20 mouse cellular contexts compared by ENCODE assay signal in genomic region chr5:90178116-90178515, GRCm38 (mm10). TPM values are rescaled to one million over a fixed set of nuclear protein-coding genes. Genes with fewer than 3 reads are reported as not detected.
DNase-seq lines count a peak whose midpoint lies in the region; ATAC-seq and TF ChIP-seq lines count a peak whose summit lies in the region.
"Had no signal": no experiment of that assay in that cellular context is flagged by ENCODE, and none has a peak within 500 bp of the region (broad histone marks: within the 10 kb centered on the region; RNA-seq: fewer than 3 reads in every experiment).

No protein-coding gene starts in this region.

- no peak overlapping the region for H3K4me3 ChIP-seq in hindbrain, postnatal 0 days (ENCODE audit: low read length)
- no peak overlapping the region for H3K4me3 ChIP-seq in hindbrain, embryonic 10.5 days
- H3K4me3 ChIP-seq in heart, adult 2 months, result peak overlapping the region; percentile 34
- H3K4me3 ChIP-seq in heart, embryonic 12.5 days, result no peak overlapping the region
- H3K4me3 ChIP-seq: embryonic facial prominence, embryonic 10.5 days; forebrain, embryonic 12.5 days; intestine, embryonic 15.5 days; lung, embryonic 15.5 days had no signal

- DNase-seq in hindbrain, postnatal 0 days (ENCODE audit: low spot score), result no peak
- DNase-seq in hindbrain, embryonic 10.5 days (ENCODE audit: low spot score), result no peak
- DNase-seq in heart, adult 2 months, result peak; percentile 21 to 36
- DNase-seq in heart, postnatal 14 days, result peak; percentile 27 to 45
- DNase-seq in spleen, postnatal 36 days (ENCODE audit: low spot score in 2 of 2), result no peak
- no peak for DNase-seq in frontal cortex, postnatal 25 days (ENCODE audit: low spot score in 2 of 2)
- DNase-seq: B cell, adult 2 months; cerebellum, adult 2 months; gastrocnemius, postnatal 10 days; kidney, adult 9 months; kidney, postnatal 4 days; lung, postnatal 4 days; right cerebral cortex, postnatal 25 days had no signal

- no peaks in the 10 kb centered on the region for H3K27me3 ChIP-seq in hindbrain, postnatal 0 days (ENCODE audit: insufficient read depth, low read length)
- H3K27me3 ChIP-seq in hindbrain, embryonic 10.5 days (ENCODE audit: insufficient read depth, poor library complexity, severe bottlenecking), result no peaks in the 10 kb centered on the region
- H3K27me3 ChIP-seq in heart, adult 2 months (ENCODE audit: control insufficient read depth, insufficient read depth, low read length), result no peaks in the 10 kb centered on the region
- no peaks in the 10 kb centered on the region for H3K27me3 ChIP-seq in heart, embryonic 12.5 days (replicated peaks)
- H3K27me3 ChIP-seq: forebrain, embryonic 12.5 days; intestine, embryonic 15.5 days; lung, embryonic 15.5 days had no signal

- peak; percentile 56 for ATAC-seq in hindbrain, postnatal 0 days
- no peak for ATAC-seq in heart, embryonic 12.5 days (ENCODE audit: insufficient number of reproducible peaks, low FRiP score)
- ATAC-seq: intestine, embryonic 15.5 days had no signal

- no peaks in the 10 kb centered on the region for H3K79me2 ChIP-seq in heart, adult 2 months (replicated peaks; ENCODE audit: control insufficient read depth, insufficient read depth, low read length)

- WGBS in hindbrain, postnatal 0 days, result 63% methylated on average over 1 of the region's 1 CpGs
- 96% methylated on average over 1 of the region's 1 CpGs for WGBS in hindbrain, embryonic 10.5 days
- WGBS in heart, adult 2 months, result 55% methylated on average over 1 of the region's 1 CpGs
- WGBS in heart, embryonic 12.5 days, result 80% methylated on average over 1 of the region's 1 CpGs

- intact Hi-C loops in heart, adult 2 months (cut with DNase I), result no loop called here
- intact Hi-C loops in heart, postnatal 14 days (cut with DNase I), result no loop called here

- H3K4me1 ChIP-seq in hindbrain, postnatal 0 days (ENCODE audit: insufficient read depth, low read length), result no peaks in the 10 kb centered on the region
- no peaks in the 10 kb centered on the region for H3K4me1 ChIP-seq in hindbrain, embryonic 10.5 days (replicated peaks)
- H3K4me1 ChIP-seq in heart, adult 2 months (ENCODE audit: control insufficient read depth, insufficient read depth, low read length), result no peaks in the 10 kb centered on the region
- no peaks in the 10 kb centered on the region for H3K4me1 ChIP-seq in heart, embryonic 12.5 days (replicated peaks)
- H3K4me1 ChIP-seq: embryonic facial prominence, embryonic 10.5 days; forebrain, embryonic 12.5 days; intestine, embryonic 15.5 days; lung, embryonic 15.5 days had no signal

- TF ChIP-seq POLR2A in heart, adult 2 months (IDR thresholded peaks at IDR 0.05; ENCODE audit: insufficient read depth, low read depth, low read length), result peak; percentile 80

- no peaks in the 10 kb centered on the region for H3K36me3 ChIP-seq in hindbrain, postnatal 0 days (ENCODE audit: insufficient read depth, low read length)
- H3K36me3 ChIP-seq in hindbrain, embryonic 10.5 days, result no peaks in the 10 kb centered on the region
- H3K36me3 ChIP-seq in heart, adult 2 months (ENCODE audit: control insufficient read depth, insufficient read depth, low read length), result no peaks in the 10 kb centered on the region
- H3K36me3 ChIP-seq in heart, embryonic 12.5 days, result no peaks in the 10 kb centered on the region
- H3K36me3 ChIP-seq: embryonic facial prominence, embryonic 10.5 days; forebrain, embryonic 12.5 days; intestine, embryonic 15.5 days; lung, embryonic 15.5 days had no signal

- TF ChIP-seq CTCF in hindbrain, postnatal 0 days (IDR thresholded peaks at IDR 0.05; ENCODE audit: low read depth), result no peak
- no peak for TF ChIP-seq CTCF in heart, adult 2 months (IDR thresholded peaks at IDR 0.05)

- H3K9ac ChIP-seq in hindbrain, postnatal 0 days (replicated peaks; ENCODE audit: low read length), result no peak overlapping the region
- peak overlapping the region; percentile 44 for H3K9ac ChIP-seq in heart, adult 2 months (ENCODE audit: low read depth, low read length)
- H3K9ac ChIP-seq in heart, embryonic 12.5 days, result no peak overlapping the region
- H3K9ac ChIP-seq: forebrain, embryonic 12.5 days; hindbrain, embryonic 14.5 days; intestine, embryonic 15.5 days; liver, embryonic 14.5 days; lung, embryonic 15.5 days had no signal

- no peaks in the 10 kb centered on the region for H3K9me3 ChIP-seq in hindbrain, postnatal 0 days (ENCODE audit: low read length)
- no peaks in the 10 kb centered on the region for H3K9me3 ChIP-seq in hindbrain, embryonic 10.5 days
- H3K9me3 ChIP-seq in heart, embryonic 12.5 days (replicated peaks), result no peaks in the 10 kb centered on the region
- H3K9me3 ChIP-seq: embryonic facial prominence, embryonic 10.5 days; forebrain, embryonic 12.5 days; intestine, embryonic 15.5 days; lung, embryonic 15.5 days had no signal

- 0 out of 2 replicates have a peak, but pooled peaks have one; percentile 8 for TF ChIP-seq EP300 in heart, adult 2 months (IDR thresholded peaks at IDR 0.05; ENCODE audit: insufficient read depth, low read depth, low read length)

- no peak overlapping the region for H3K4me2 ChIP-seq in hindbrain, postnatal 0 days (ENCODE audit: low read depth, low read length)
- no peak overlapping the region for H3K4me2 ChIP-seq in heart, embryonic 12.5 days
- H3K4me2 ChIP-seq: forebrain, embryonic 12.5 days; hindbrain, embryonic 14.5 days; intestine, embryonic 15.5 days; lung, embryonic 15.5 days had no signal

- no peak overlapping the region for H3K27ac ChIP-seq in hindbrain, postnatal 0 days
- H3K27ac ChIP-seq in hindbrain, embryonic 10.5 days, result no peak overlapping the region
- peak overlapping the region; percentile 85 for H3K27ac ChIP-seq in heart, adult 2 months
- H3K27ac ChIP-seq in heart, embryonic 12.5 days (ENCODE audit: poor library complexity, severe bottlenecking), result peak overlapping the region; percentile 72
- H3K27ac ChIP-seq: embryonic facial prominence, embryonic 10.5 days; forebrain, embryonic 12.5 days; hindbrain, embryonic 14.5 days; intestine, embryonic 15.5 days; liver, embryonic 14.5 days; lung, embryonic 15.5 days had no signal

RNA-seq across cellular contexts. Expression of gene Cox18, which starts 45.7 kb away (rescaled TPM):
- 65.1 and 87.5 TPM in 2 replicates for total RNA-seq in hindbrain, postnatal 0 days (2014; rRNA removed)
- 49.4 and 54.5 TPM in 2 replicates for polyA plus RNA-seq in hindbrain, postnatal 0 days (2015; fragmentation: Nextera tagmentation; extraction: Ambion mirVana)
- polyA plus RNA-seq in hindbrain, embryonic 10.5 days (2016; fragmentation: Nextera tagmentation; extraction: Ambion mirVana), result 30.5 and 32.0 TPM in 2 replicates
- total RNA-seq in heart, adult 2 months (2021), result 10 to 100 TPM in 1 of 2 experiments, 1 to 10 TPM in 1; 9.3 to 12.6 TPM
- 16.1 and 18.9 TPM in 2 replicates for polyA plus RNA-seq in heart, adult 2 months (2012; rRNA removed)
- polyA plus RNA-seq in heart, embryonic 12.5 days (2016; fragmentation: Nextera tagmentation; extraction: Ambion mirVana), result 29.5 and 30.6 TPM in 2 replicates
- total RNA-seq in heart, postnatal 14 days (2021), result 10 to 100 TPM; 12.1 to 13.3 TPM

Comparison
In these comparisons a context has a peak if more than half of its experiments do, and no peak if none do; other contexts are left out.
1. DNase-seq: peak in heart, adult 2 months (2 of 2) and heart, postnatal 14 days (2 of 2); none in hindbrain, postnatal 0 days (single experiment), hindbrain, embryonic 10.5 days (single experiment), spleen, postnatal 36 days (0 of 2) and frontal cortex, postnatal 25 days (0 of 2).
2. H3K27ac ChIP-seq: peak in heart, adult 2 months (single experiment) and heart, embryonic 12.5 days (single experiment); none in hindbrain, postnatal 0 days (single experiment) and hindbrain, embryonic 10.5 days (single experiment).